Mouse (Mus musculus) MN1 (cell line): ENCODE results near the gene Psmb3.
A peak's percentile ranks its signal among the peaks of the same experiment; 100 is the strongest.

ENCODE experiments used
- DNase-seq: peaks from one replicate; pipeline ENCODE4 v3.0.0-alpha.2; 2016; ENCODE audit warnings: low spot score

Gene Psmb3

GRCm38 (mm10) chr11:97668160-97668559 lies 35.0 kb upstream of the Psmb3 start:
- no peak for DNase-seq

- no peak for DNase-seq
Observed at GRCm38 (mm10) chr11:97669268-97669667, 33.9 kb upstream of the Psmb3 start.

GRCm38 (mm10) chr11:97669829-97670228 lies 33.4 kb upstream of the Psmb3 start:
- DNase-seq = peak; percentile 51

- no peak for DNase-seq
Observed at GRCm38 (mm10) chr11:97670234-97671176, 32.7 kb upstream of the Psmb3 start.

GRCm38 (mm10) chr11:97671177-97671527 lies 32.0 kb upstream of the Psmb3 start:
- no peak for DNase-seq

- no peak for DNase-seq
Observed at GRCm38 (mm10) chr11:97673148-97673547, 30.1 kb upstream of the Psmb3 start.

GRCm38 (mm10) chr11:97676050-97676754 lies 27.0 kb upstream of the Psmb3 start:
- no peak for DNase-seq

- peak; percentile 48 for DNase-seq
Observed at GRCm38 (mm10) chr11:97677381-97677780, 25.8 kb upstream of the Psmb3 start.

GRCm38 (mm10) chr11:97677842-97678241 lies 25.4 kb upstream of the Psmb3 start:
- no peak for DNase-seq

GRCm38 (mm10) chr11:97678301-97678700 lies 24.9 kb upstream of the Psmb3 start:
- DNase-seq = no peak

GRCm38 (mm10) chr11:97680430-97680829 lies 22.8 kb upstream of the Psmb3 start:
- peak; percentile 91 for DNase-seq

GRCm38 (mm10) chr11:97682504-97683055 lies 20.6 kb upstream of the Psmb3 start:
- no peak for DNase-seq

GRCm38 (mm10) chr11:97684063-97684680 lies 19.0 kb upstream of the Psmb3 start:
- no peak for DNase-seq

- DNase-seq = no peak
Observed at GRCm38 (mm10) chr11:97684766-97685165, 18.4 kb upstream of the Psmb3 start.

- DNase-seq = peak; percentile 91
Observed at GRCm38 (mm10) chr11:97685613-97686321, 17.4 kb upstream of the Psmb3 start, which contains the start of gene Cisd3. TSS of gene Cisd3 (plus strand) at chr11:97685826.

- DNase-seq = no peak
Observed at GRCm38 (mm10) chr11:97686322-97686908, 16.8 kb upstream of the Psmb3 start.

GRCm38 (mm10) chr11:97687061-97687460 lies 16.1 kb upstream of the Psmb3 start:
- no peak for DNase-seq

GRCm38 (mm10) chr11:97689861-97690260 lies 13.3 kb upstream of the Psmb3 start:
- no peak for DNase-seq

- no peak for DNase-seq
Observed at GRCm38 (mm10) chr11:97694435-97694834, 8.8 kb upstream of the Psmb3 start.

GRCm38 (mm10) chr11:97694921-97695711 lies 8.1 kb upstream of the Psmb3 start:
- DNase-seq = peak; percentile 81
